Mouse (Mus musculus): ENCODE results near the gene Garem2. TPM values are rescaled to one million over a fixed set of nuclear protein-coding genes. Genes with fewer than 3 reads are reported as not detected.

Gene Garem2
- polyA plus RNA-seq, 1 experiment from 2014 or later: 0.02 TPM

DNA sequence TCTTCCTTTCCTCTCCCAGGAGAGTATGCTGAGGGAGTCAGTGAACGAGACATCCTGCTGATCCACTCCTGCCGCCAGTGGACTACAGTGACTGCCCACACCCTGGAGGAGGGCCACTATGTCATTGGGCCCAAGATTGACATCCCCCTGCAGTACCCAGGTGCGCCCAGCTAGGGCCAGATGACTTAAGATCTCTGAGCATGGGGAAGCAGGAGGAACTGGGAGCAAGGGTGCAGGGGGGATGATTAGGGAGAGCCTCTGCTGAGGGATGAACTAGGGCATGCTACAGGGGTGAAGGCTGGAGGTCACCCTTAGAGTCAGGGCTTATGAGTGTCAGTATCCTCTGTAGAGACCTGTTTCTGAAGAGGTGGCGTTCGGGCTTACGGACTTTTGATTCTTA, 3.3 kb downstream of the Garem2 start:
- WGBS (ENCODE audit: insufficient replicate concordance): 72% methylated on average over 6 of the region's 6 CpGs
- H3K4me3 ChIP-seq (ENCODE audit: low read depth, low read length): no peak overlapping the region
- peaks cover 12% of the 10 kb centered on the region for H3K4me1 ChIP-seq (ENCODE audit: control insufficient read depth, low read depth, low read length)
- no peak for ATAC-seq (ENCODE audit: low read depth)
- no peak overlapping the region for H3K4me2 ChIP-seq (ENCODE audit: low read depth, low read length)
- H3K9ac ChIP-seq (ENCODE audit: low read depth, low read length): no peak overlapping the region
- no peaks in the 10 kb centered on the region for H3K9me3 ChIP-seq (replicated peaks; ENCODE audit: control insufficient read depth, low read length)
- H3K36me3 ChIP-seq (ENCODE audit: control insufficient read depth, insufficient read depth): no peaks in the 10 kb centered on the region
- H3K27me3 ChIP-seq (ENCODE audit: control insufficient read depth, insufficient read depth, low read depth, low read length): peaks cover 84% of the 10 kb centered on the region
- H3K27ac ChIP-seq (ENCODE audit: low read length): no peak overlapping the region

GRCm38 (mm10) chr5:30109899-30110298, 4.9 kb downstream of the Garem2 start:
- H3K27me3 ChIP-seq (ENCODE audit: control insufficient read depth, insufficient read depth, low read depth, low read length): peaks cover 84% of the 10 kb centered on the region
- 55% methylated on average over 2 of the region's 2 CpGs for WGBS (ENCODE audit: insufficient replicate concordance)

DNA sequence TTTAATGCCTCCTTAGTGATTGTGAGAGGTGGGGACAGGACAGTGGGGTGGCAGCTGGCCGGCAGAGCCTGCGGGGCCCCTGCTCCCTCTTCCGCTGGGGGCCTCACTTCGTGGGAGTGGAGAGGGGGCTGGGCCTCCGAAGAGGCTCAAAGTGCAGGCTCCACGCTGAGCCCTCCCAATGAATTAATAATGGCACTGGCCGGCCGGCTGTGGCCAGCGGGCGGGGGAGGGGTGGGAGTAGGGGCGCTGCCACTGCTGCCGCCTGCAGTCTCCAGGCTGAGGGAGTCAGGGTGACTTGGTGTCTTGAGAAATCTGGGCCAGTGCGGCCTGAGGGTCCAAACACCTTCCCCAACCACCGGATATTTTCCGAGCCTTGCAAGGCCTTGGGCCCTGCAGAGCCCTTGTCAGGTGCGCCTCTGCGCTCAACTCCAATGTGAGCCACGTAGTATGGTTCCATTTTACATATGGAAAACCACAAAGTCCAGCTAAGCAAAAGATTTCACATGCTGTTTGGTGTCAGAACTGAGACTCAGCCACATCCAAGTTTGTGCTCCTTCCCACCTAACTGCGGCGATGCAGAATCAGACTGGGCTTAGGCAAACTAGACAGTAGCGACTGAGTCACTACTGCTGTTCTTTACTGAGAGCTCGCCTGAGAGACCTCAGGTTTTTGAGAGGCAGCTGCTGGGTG, 5.6 kb downstream of the Garem2 start:
- no peak overlapping the region for H3K27ac ChIP-seq (ENCODE audit: low read length)
- H3K36me3 ChIP-seq (ENCODE audit: control insufficient read depth, insufficient read depth): no peaks in the 10 kb centered on the region
- ATAC-seq (ENCODE audit: low read depth): no peak
- no peaks in the 10 kb centered on the region for H3K9me3 ChIP-seq (replicated peaks; ENCODE audit: control insufficient read depth, low read length)
- H3K4me2 ChIP-seq (ENCODE audit: low read depth, low read length): peak overlapping the region; percentile 35
- H3K9ac ChIP-seq (ENCODE audit: low read depth, low read length): no peak overlapping the region; the same call in 1 of the 2 replicates
- H3K27me3 ChIP-seq (ENCODE audit: control insufficient read depth, insufficient read depth, low read depth, low read length): peaks cover 81% of the 10 kb centered on the region
- 15% methylated on average over 22 of the region's 22 CpGs for WGBS (ENCODE audit: insufficient replicate concordance)
- H3K4me3 ChIP-seq (ENCODE audit: low read depth, low read length): no peak overlapping the region
- peaks cover 13% of the 10 kb centered on the region for H3K4me1 ChIP-seq (ENCODE audit: control insufficient read depth, low read depth, low read length)

More at GRCm38 (mm10) chr5:30109899-30110298, 4.9 kb downstream of the Garem2 start:
- H3K4me1 ChIP-seq (ENCODE audit: control insufficient read depth, low read depth, low read length): peaks cover 15% of the 10 kb centered on the region
- H3K9ac ChIP-seq (ENCODE audit: low read depth, low read length): no peak overlapping the region
- no peaks in the 10 kb centered on the region for H3K9me3 ChIP-seq (replicated peaks; ENCODE audit: control insufficient read depth, low read length)
- H3K27ac ChIP-seq (ENCODE audit: low read length): no peak overlapping the region
- H3K4me2 ChIP-seq (ENCODE audit: low read depth, low read length): no peak overlapping the region
- no peak overlapping the region for H3K4me3 ChIP-seq (ENCODE audit: low read depth, low read length)
- H3K36me3 ChIP-seq (ENCODE audit: control insufficient read depth, insufficient read depth): no peaks in the 10 kb centered on the region
- no peak for ATAC-seq (ENCODE audit: low read depth)

DNA sequence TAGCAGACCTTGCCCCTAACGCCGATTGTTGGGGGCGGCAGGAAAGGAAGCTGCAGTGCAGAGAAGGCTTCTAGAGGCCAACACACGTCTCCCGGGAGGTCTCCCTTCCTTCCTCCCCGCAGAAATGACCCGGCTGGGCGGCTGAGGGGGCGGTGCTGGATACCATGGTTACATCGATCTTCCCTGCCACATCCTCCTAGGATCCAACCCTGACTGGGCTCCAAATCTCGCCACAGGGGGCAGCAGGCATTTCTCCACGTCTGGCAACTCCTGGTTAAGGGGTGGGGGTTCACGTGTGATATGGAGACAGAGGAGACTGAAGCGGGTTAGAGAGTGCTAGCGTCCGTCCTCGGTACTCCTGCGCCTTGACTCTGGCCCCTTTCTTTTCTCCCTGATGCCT, 6.2 kb downstream of the Garem2 start:
- WGBS (ENCODE audit: insufficient replicate concordance): 2% methylated on average over 18 of the region's 18 CpGs
- Histone ChIP-seq H3K4me1 (ENCODE audit: control insufficient read depth, low read depth, low read length) (peaks cover 13% of the 10 kb centered on the region), H3K4me2 (ENCODE audit: low read depth, low read length) (peak overlapping the region; percentile 35), H3K36me3 (ENCODE audit: control insufficient read depth, insufficient read depth) (no peaks in the 10 kb centered on the region), H3K4me3 (ENCODE audit: low read depth, low read length) (0 out of 2 replicates have a peak overlapping the region, but pooled peaks have one; percentile 1), H3K27me3 (ENCODE audit: control insufficient read depth, insufficient read depth, low read depth, low read length) (peaks cover 78% of the 10 kb centered on the region), H3K9me3 (replicated peaks; ENCODE audit: control insufficient read depth, low read length) (no peaks in the 10 kb centered on the region), H3K9ac (ENCODE audit: low read depth, low read length) (no peak overlapping the region; the same call in 1 of the 2 replicates), H3K27ac (ENCODE audit: low read length) (no peak overlapping the region)
- no peak for ATAC-seq (ENCODE audit: low read depth)

- ATAC-seq (ENCODE audit: low read depth): no peak
- Histone ChIP-seq H3K4me1 (ENCODE audit: control insufficient read depth, low read depth, low read length) (peaks cover 13% of the 10 kb centered on the region), H3K27me3 (ENCODE audit: control insufficient read depth, insufficient read depth, low read depth, low read length) (peaks cover 72% of the 10 kb centered on the region), H3K9me3 (replicated peaks; ENCODE audit: control insufficient read depth, low read length) (no peaks in the 10 kb centered on the region), H3K27ac (ENCODE audit: low read length) (no peak overlapping the region), H3K9ac (ENCODE audit: low read depth, low read length) (no peak overlapping the region), H3K36me3 (ENCODE audit: control insufficient read depth, insufficient read depth) (no peaks in the 10 kb centered on the region), H3K4me3 (ENCODE audit: low read depth, low read length) (no peak overlapping the region), H3K4me2 (ENCODE audit: low read depth, low read length) (no peak overlapping the region)
- WGBS (ENCODE audit: insufficient replicate concordance): 56% methylated on average over 3 of the region's 3 CpGs
Measured at GRCm38 (mm10) chr5:30111771-30112170, 6.8 kb downstream of the Garem2 start.

- WGBS (ENCODE audit: insufficient replicate concordance): 81% methylated on average over 3 of the region's 3 CpGs
Measured at GRCm38 (mm10) chr5:30112533-30113068, 7.6 kb downstream of the Garem2 start.

DNA sequence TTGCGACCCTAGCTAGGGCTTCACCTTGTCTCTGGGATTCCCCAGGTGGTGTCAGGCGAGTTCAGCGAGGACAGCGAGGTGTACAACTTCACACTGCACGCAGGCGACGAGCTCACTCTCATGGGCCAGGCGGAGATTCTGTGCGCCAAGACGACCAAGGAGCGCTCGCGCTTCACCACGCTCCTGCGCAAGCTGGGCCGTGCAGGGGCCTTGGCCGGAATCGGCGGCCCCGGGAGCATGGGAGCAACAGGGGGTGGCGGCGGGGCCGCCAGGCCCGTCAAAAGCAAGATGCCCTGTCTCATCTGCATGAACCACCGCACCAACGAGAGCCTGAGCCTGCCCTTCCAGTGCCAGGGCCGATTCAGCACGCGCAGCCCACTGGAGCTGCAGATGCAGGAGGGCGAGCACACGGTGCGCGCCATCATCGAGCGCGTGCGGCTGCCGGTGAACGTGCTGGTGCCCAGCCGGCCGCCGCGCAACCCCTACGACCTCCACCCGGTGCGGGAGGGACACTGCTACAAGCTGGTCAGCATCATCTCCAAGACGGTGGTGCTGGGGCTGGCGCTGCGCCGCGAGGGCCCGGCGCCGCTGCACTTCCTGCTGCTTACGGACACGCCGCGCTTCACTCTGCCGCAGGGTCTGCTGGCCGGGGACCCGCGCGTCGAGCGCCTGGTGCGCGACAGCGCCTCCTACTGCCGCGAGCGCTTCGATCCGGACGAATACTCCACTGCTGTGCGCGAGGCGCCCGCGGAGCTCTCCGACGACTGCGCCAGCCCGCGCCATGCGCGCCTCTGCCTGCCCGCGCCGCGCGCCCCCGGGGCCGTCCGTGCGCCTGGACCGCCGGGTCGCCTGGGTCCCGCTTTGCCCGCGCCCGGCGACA, 9.2 kb downstream of the Garem2 start:
- H3K27me3 ChIP-seq (ENCODE audit: control insufficient read depth, insufficient read depth, low read depth, low read length): peaks cover 55% of the 10 kb centered on the region
- peak overlapping the region; percentile 70 for H3K4me2 ChIP-seq (ENCODE audit: low read depth, low read length)
- 1% methylated on average over 94 of the region's 103 CpGs for WGBS (ENCODE audit: insufficient replicate concordance)
- peak overlapping the region; percentile 52 for H3K4me3 ChIP-seq (ENCODE audit: low read depth, low read length)
- H3K9me3 ChIP-seq (replicated peaks; ENCODE audit: control insufficient read depth, low read length): no peaks in the 10 kb centered on the region
- peak; percentile 48; the same call in 1 of the 2 replicates for ATAC-seq (ENCODE audit: low read depth)
- peaks cover 3% of the 10 kb centered on the region for H3K36me3 ChIP-seq (ENCODE audit: control insufficient read depth, insufficient read depth)
- no peak overlapping the region for H3K9ac ChIP-seq (ENCODE audit: low read depth, low read length)
- H3K4me1 ChIP-seq (ENCODE audit: control insufficient read depth, low read depth, low read length): peaks cover 13% of the 10 kb centered on the region
- H3K27ac ChIP-seq (ENCODE audit: low read length): no peak overlapping the region

More at GRCm38 (mm10) chr5:30112533-30113068, 7.6 kb downstream of the Garem2 start:
- Histone ChIP-seq H3K4me1 (ENCODE audit: control insufficient read depth, low read depth, low read length) (peaks cover 13% of the 10 kb centered on the region), H3K9me3 (replicated peaks; ENCODE audit: control insufficient read depth, low read length) (no peaks in the 10 kb centered on the region), H3K27ac (ENCODE audit: low read length) (no peak overlapping the region), H3K27me3 (ENCODE audit: control insufficient read depth, insufficient read depth, low read depth, low read length) (peaks cover 63% of the 10 kb centered on the region), H3K36me3 (ENCODE audit: control insufficient read depth, insufficient read depth) (no peaks in the 10 kb centered on the region), H3K4me2 (ENCODE audit: low read depth, low read length) (no peak overlapping the region), H3K4me3 (ENCODE audit: low read depth, low read length) (no peak overlapping the region), H3K9ac (ENCODE audit: low read depth, low read length) (no peak overlapping the region)
- peak; percentile 58 for ATAC-seq (ENCODE audit: low read depth)

DNA sequence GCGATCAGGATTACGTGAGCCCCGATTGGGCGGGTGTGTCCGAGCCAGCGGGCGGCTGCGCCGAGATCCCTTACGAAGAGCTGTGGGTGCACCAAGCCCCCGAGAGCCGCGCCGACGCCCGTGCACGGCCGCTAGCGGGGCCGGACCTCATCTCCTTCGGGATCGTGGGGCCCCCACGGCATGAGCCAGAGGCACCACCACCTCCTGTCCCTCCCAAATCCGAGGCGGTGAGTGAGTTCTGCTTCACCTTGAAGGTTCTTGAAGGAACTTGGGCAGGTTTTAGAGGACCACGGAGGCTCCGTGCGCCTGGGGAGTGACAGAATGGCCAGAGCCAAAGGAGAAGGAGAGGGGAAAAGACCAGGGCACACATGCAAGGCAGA, 9.8 kb downstream of the Garem2 start:
- H3K9ac ChIP-seq (ENCODE audit: low read depth, low read length): no peak overlapping the region
- H3K4me1 ChIP-seq (ENCODE audit: control insufficient read depth, low read depth, low read length): peaks cover 13% of the 10 kb centered on the region
- H3K4me2 ChIP-seq (ENCODE audit: low read depth, low read length): peak overlapping the region; percentile 70
- H3K27ac ChIP-seq (ENCODE audit: low read length): no peak overlapping the region
- peaks cover 51% of the 10 kb centered on the region for H3K27me3 ChIP-seq (ENCODE audit: control insufficient read depth, insufficient read depth, low read depth, low read length)
- no peaks in the 10 kb centered on the region for H3K9me3 ChIP-seq (replicated peaks; ENCODE audit: control insufficient read depth, low read length)
- H3K36me3 ChIP-seq (ENCODE audit: control insufficient read depth, insufficient read depth): peaks cover 8% of the 10 kb centered on the region
- peak overlapping the region; percentile 52 for H3K4me3 ChIP-seq (ENCODE audit: low read depth, low read length)
- ATAC-seq (ENCODE audit: low read depth): no peak
- 1% methylated on average over 28 of the region's 28 CpGs for WGBS (ENCODE audit: insufficient replicate concordance)
